Mouse (Mus musculus) forebrain, embryonic 14.5 days (tissue): ENCODE results near the gene Itga3. TPM values are rescaled to one million over a fixed set of nuclear protein-coding genes. Genes with fewer than 3 reads are reported as not detected.

Experiments
- ATAC-seq: fragments of 200-750 bp; cut with Nextera tagmentation; 2 replicates; pipeline ENCODE4 v1.8.0; 2017; ENCODE audit warnings: mild to moderate bottlenecking, moderate library complexity
- DNase-seq: peaks from one replicate; pipeline ENCODE4 v3.0.0-alpha.2; 2015; ENCODE audit warnings: low spot score
- H3K27ac ChIP-seq: fragments of 300-500 bp; sonication (generic); 2 replicates; pipeline ENCODE4 v1.5.1; 2014; ENCODE audit warnings: low read depth, mild to moderate bottlenecking, control low read depth, low read length, moderate library complexity
- H3K27me3 ChIP-seq: fragments of 300-500 bp; sonication (generic); replicated peaks from 2 replicates; pipeline ENCODE4 v1.6.1; 2014; ENCODE audit warnings: low read length, control low read depth, mixed read lengths; ENCODE audit not compliant: control insufficient read depth, insufficient read depth
- H3K36me3 ChIP-seq: fragments of 300-500 bp; sonication (generic); 2 replicates; pipeline ENCODE4 v1.6.1; 2014; ENCODE audit warnings: low read length, control low read depth; ENCODE audit not compliant: control insufficient read depth, insufficient read depth
- H3K4me1 ChIP-seq: fragments of 300-500 bp; sonication (generic); 2 replicates; pipeline ENCODE4 v1.6.1; 2014; ENCODE audit warnings: antibody characterized with exemption, low read length, control low read depth; ENCODE audit not compliant: control insufficient read depth, insufficient read depth
- H3K4me2 ChIP-seq: fragments of 300-500 bp; sonication (generic); 2 replicates; pipeline ENCODE4 v1.6.1; 2014; ENCODE audit warnings: mild to moderate bottlenecking, control low read depth, low read length
- H3K4me3 ChIP-seq: fragments of 300-500 bp; sonication (generic); 2 replicates; pipeline ENCODE4 v1.5.1; 2014; ENCODE audit warnings: low read depth, low read length, control low read depth
- H3K9ac ChIP-seq: fragments of 300-500 bp; sonication (generic); 2 replicates; pipeline ENCODE4 v1.6.1; 2014; ENCODE audit warnings: mild to moderate bottlenecking, low read length, control low read depth, moderate library complexity
- H3K9me3 ChIP-seq: fragments of 300-500 bp; sonication (generic); replicated peaks from 2 replicates; pipeline ENCODE4 v1.6.1; 2016; ENCODE audit warnings: low read length, control low read depth, mixed read lengths; ENCODE audit not compliant: control insufficient read depth
- WGBS: fragments of 180-500 bp; shearing (Covaris S2); extraction: QIAGEN DNeasy Blood & Tissue Kit; methylation state at CpG from one replicate; pipeline ENCODE4 v1.1.7; 2014; 5-methylcytosine and 5-hydroxymethylcytosine counted together
- polyA plus RNA-seq: library from polyadenylated mRNA; unstranded; fragments of >200 nt; fragmentation: Nextera tagmentation; extraction: Ambion mirVana; gene quantifications from 2 replicates; pipeline ENCODE4 v1.2.1, GENCODE M21; 2014

Itga3 gene
- polyA plus RNA-seq, 1 experiment from 2014 or later, result 4.1 TPM

GRCm38 (mm10) chr11:95086229-95086628, 9.6 kb upstream of the Itga3 start:
- DNase-seq, result no peak
- Histone ChIP-seq H3K27ac (no peak overlapping the region), H3K9ac (no peak overlapping the region), H3K4me3 (no peak overlapping the region), H3K4me2 (no peak overlapping the region), H3K36me3 (no peaks in the 10 kb centered on the region), H3K9me3 (no peaks in the 10 kb centered on the region), H3K27me3 (no peaks in the 10 kb centered on the region), H3K4me1 (no peaks in the 10 kb centered on the region)
- WGBS, result 50% methylated on average over 5 of the region's 5 CpGs
- ATAC-seq, result no peak

DNA sequence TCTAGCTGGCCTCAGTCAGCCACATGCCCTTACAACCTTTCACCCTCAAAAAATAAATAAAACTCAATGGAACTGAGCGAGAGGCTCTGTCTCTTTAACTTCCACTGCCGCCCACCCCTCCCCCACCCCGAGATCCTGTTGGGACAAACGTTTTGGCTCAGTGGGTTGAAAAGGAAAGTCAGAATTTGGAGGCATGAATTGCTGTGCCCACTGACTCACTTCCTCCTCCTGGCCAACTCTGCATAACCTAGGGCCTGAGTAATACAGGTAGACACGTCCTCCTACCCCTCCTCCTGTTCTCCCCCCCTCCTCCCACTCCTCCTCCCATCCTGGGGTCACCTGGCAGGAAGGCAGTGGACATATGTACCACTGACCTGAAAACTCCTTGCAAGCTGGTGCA, 9.1 kb upstream of the Itga3 start:
- Histone ChIP-seq H3K4me2 (no peak overlapping the region), H3K4me1 (no peaks in the 10 kb centered on the region), H3K27ac (no peak overlapping the region), H3K4me3 (no peak overlapping the region), H3K9ac (no peak overlapping the region), H3K36me3 (no peaks in the 10 kb centered on the region), H3K9me3 (no peaks in the 10 kb centered on the region), H3K27me3 (no peaks in the 10 kb centered on the region)
- DNase-seq (no peak), ATAC-seq (no peak)
- WGBS, result 11% methylated on average over 5 of the region's 5 CpGs

DNA sequence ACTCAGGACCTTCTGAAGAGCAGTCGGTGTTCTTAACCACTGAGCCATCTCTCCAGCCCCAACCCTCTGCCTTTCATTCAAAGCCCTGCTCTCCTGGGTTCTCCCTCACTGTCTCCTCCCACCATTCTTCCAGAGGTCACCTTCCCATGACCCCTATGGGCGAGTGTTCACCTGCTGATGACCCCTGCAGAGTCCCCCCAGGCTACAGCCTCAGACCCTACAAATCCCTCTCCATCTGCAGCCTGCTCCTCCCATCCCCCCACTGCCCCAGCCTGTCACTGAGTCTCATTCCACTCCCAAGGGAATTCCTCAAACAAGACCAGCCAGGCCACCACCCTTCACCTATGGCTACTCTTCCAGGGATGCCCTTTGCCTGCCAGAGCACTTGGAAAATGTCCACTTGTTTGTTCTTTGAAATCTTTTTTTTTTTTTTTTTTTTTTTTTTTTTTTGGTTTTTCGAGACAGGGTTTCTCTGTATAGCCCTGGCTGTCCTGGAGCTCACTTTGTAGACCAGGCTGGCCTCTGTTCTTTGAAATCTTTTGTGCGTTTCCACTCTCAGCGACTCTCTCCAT, 8.3 kb upstream of the Itga3 start:
- ATAC-seq, result no peak
- no peaks in the 10 kb centered on the region for H3K36me3 ChIP-seq
- no peak for DNase-seq
- no peaks in the 10 kb centered on the region for H3K4me1 ChIP-seq
- H3K9me3 ChIP-seq, result no peaks in the 10 kb centered on the region
- H3K27me3 ChIP-seq, result no peaks in the 10 kb centered on the region
- H3K27ac ChIP-seq, result no peak overlapping the region
- no peak overlapping the region for H3K4me2 ChIP-seq
- 29% methylated on average over 5 of the region's 5 CpGs for WGBS
- no peak overlapping the region for H3K4me3 ChIP-seq
- no peak overlapping the region for H3K9ac ChIP-seq

- WGBS, result 19% methylated on average over 4 of the region's 4 CpGs
These were observed 7.6 kb upstream of the Itga3 start for GRCm38 (mm10) chr11:95084175-95084574.

GRCm38 (mm10) chr11:95082896-95083295, 6.3 kb upstream of the Itga3 start:
- peaks cover under 1% of the 10 kb centered on the region; the same call in 1 of the 2 replicates for H3K27me3 ChIP-seq
- WGBS, result 90% methylated on average over 7 of the region's 7 CpGs
- H3K36me3 ChIP-seq, result no peaks in the 10 kb centered on the region
- no peak overlapping the region for H3K9ac ChIP-seq
- H3K4me1 ChIP-seq, result no peaks in the 10 kb centered on the region
- no peak overlapping the region for H3K4me2 ChIP-seq
- H3K27ac ChIP-seq, result no peak overlapping the region
- ATAC-seq, result no peak
- H3K4me3 ChIP-seq, result no peak overlapping the region
- no peak for DNase-seq
- H3K9me3 ChIP-seq, result no peaks in the 10 kb centered on the region

More at GRCm38 (mm10) chr11:95084175-95084574, 7.6 kb upstream of the Itga3 start:
- no peak overlapping the region for H3K27ac ChIP-seq
- no peaks in the 10 kb centered on the region for H3K9me3 ChIP-seq
- no peaks in the 10 kb centered on the region for H3K36me3 ChIP-seq
- no peak for DNase-seq
- no peak for ATAC-seq
- H3K4me1 ChIP-seq, result no peaks in the 10 kb centered on the region
- H3K4me2 ChIP-seq, result no peak overlapping the region
- H3K4me3 ChIP-seq, result no peak overlapping the region
- no peak overlapping the region for H3K9ac ChIP-seq
- no peaks in the 10 kb centered on the region for H3K27me3 ChIP-seq

- ATAC-seq (no peak), DNase-seq (no peak)
- Histone ChIP-seq H3K36me3 (no peaks in the 10 kb centered on the region), H3K27me3 (peaks cover 10% of the 10 kb centered on the region; the same call in 1 of the 2 replicates), H3K27ac (no peak overlapping the region), H3K9ac (no peak overlapping the region), H3K9me3 (no peaks in the 10 kb centered on the region), H3K4me2 (no peak overlapping the region), H3K4me3 (no peak overlapping the region), H3K4me1 (no peaks in the 10 kb centered on the region)
- WGBS, result 86% methylated on average over 6 of the region's 6 CpGs
These were observed 4.2 kb upstream of the Itga3 start for GRCm38 (mm10) chr11:95080783-95081182.

GRCm38 (mm10) chr11:95079256-95079875, 2.8 kb upstream of the Itga3 start:
- DNase-seq (no peak), ATAC-seq (no peak)
- H3K36me3 ChIP-seq, result no peaks in the 10 kb centered on the region
- H3K4me1 ChIP-seq, result 0 out of 2 replicates have a peak, but pooled peaks cover 3% of the 10 kb centered on the region
- no peak overlapping the region for H3K27ac ChIP-seq
- WGBS, result 89% methylated on average over 6 of the region's 6 CpGs
- H3K4me2 ChIP-seq, result no peak overlapping the region
- H3K4me3 ChIP-seq, result no peak overlapping the region
- no peaks in the 10 kb centered on the region for H3K9me3 ChIP-seq
- H3K27me3 ChIP-seq, result peaks cover 13% of the 10 kb centered on the region; the same call in 1 of the 2 replicates
- H3K9ac ChIP-seq, result no peak overlapping the region

DNA sequence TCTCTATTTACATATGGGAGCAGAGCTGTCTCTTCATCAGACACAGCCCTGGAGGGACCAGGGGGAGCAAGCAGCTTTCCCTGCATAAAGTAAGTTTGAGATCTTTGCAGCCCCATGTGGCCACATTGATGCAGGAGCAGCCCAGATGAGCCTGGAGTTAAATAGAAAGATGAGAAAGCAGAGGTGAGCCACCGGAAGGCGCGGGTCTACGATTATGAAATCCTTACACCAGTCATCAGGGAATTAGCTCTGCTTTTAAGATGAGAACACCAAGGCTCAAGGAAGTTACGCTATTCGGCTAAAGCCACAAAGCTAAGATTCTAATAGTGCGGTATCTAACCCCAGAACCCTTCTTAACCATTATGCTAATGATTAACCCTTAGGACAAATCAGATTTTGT, 1.4 kb upstream of the Itga3 start:
- Histone ChIP-seq H3K4me1 (0 out of 2 replicates have a peak, but pooled peaks cover 3% of the 10 kb centered on the region), H3K36me3 (no peaks in the 10 kb centered on the region), H3K27ac (no peak overlapping the region), H3K4me2 (no peak overlapping the region), H3K4me3 (no peak overlapping the region), H3K27me3 (peaks cover 13% of the 10 kb centered on the region; the same call in 1 of the 2 replicates), H3K9ac (no peak overlapping the region), H3K9me3 (no peaks in the 10 kb centered on the region)
- WGBS, result 74% methylated on average over 7 of the region's 7 CpGs
- ATAC-seq (no peak), DNase-seq (no peak)

- no peak overlapping the region for H3K27ac ChIP-seq
- H3K4me2 ChIP-seq, result peak overlapping the region; percentile 89
- no peaks in the 10 kb centered on the region for H3K9me3 ChIP-seq
- peak overlapping the region; percentile 56 for H3K4me3 ChIP-seq
- 0 out of 2 replicates have a peak, but pooled peaks cover 3% of the 10 kb centered on the region for H3K4me1 ChIP-seq
- DNase-seq (peak; percentile 53), ATAC-seq (peak; percentile 76)
- no peaks in the 10 kb centered on the region for H3K36me3 ChIP-seq
- peak overlapping the region; percentile 68 for H3K9ac ChIP-seq
- peaks cover 13% of the 10 kb centered on the region; the same call in 1 of the 2 replicates for H3K27me3 ChIP-seq
- under 1% methylated on average over 41 of the region's 42 CpGs for WGBS
These were observed 513 bp downstream of the Itga3 start for GRCm38 (mm10) chr11:95076041-95076535.
